Mouse (Mus musculus) midbrain, postnatal 0 days (tissue): ENCODE data around the gene Uhmk1. TPM values are rescaled to one million over a fixed set of nuclear protein-coding genes. Genes with fewer than 3 reads are reported as not detected.

Source experiments
- ATAC-seq: fragments of 200-750 bp; cut with Nextera tagmentation; 2 replicates; pipeline ENCODE4 v1.8.0; 2017; ENCODE audit warnings: moderate number of reproducible peaks, mild to moderate bottlenecking, moderate TSS enrichment, moderate library complexity; ENCODE audit not compliant: low FRiP score
- DNase-seq: peaks from one replicate; pipeline ENCODE4 v3.0.0-alpha.2; 2015; ENCODE audit warnings: low spot score
- H3K27ac ChIP-seq: fragments of 300-500 bp; sonication (generic); 2 replicates; pipeline ENCODE4 v1.5.1; 2014; ENCODE audit warnings: low read depth, mild to moderate bottlenecking, low read length, mixed read lengths
- H3K27me3 ChIP-seq: fragments of 300-500 bp; sonication (generic); 2 replicates; pipeline ENCODE4 v1.6.1; 2014; ENCODE audit warnings: low read length, control low read depth, mixed read lengths; ENCODE audit not compliant: insufficient read depth
- H3K36me3 ChIP-seq: fragments of 300-500 bp; sonication (generic); 2 replicates; pipeline ENCODE4 v1.6.1; 2014; ENCODE audit warnings: low read length, control low read depth, mixed read lengths; ENCODE audit not compliant: insufficient read depth
- H3K4me1 ChIP-seq: fragments of 300-500 bp; sonication (generic); 2 replicates; pipeline ENCODE4 v1.6.1; 2014; ENCODE audit warnings: mild to moderate bottlenecking, control low read depth, antibody characterized with exemption, low read length, mixed read lengths; ENCODE audit not compliant: insufficient read depth
- H3K4me2 ChIP-seq: fragments of 300-500 bp; sonication (generic); 2 replicates; pipeline ENCODE4 v1.6.1; 2014; ENCODE audit warnings: low read depth, mild to moderate bottlenecking, low read length, mixed read lengths; ENCODE audit not compliant: poor library complexity, severe bottlenecking
- H3K4me3 ChIP-seq: fragments of 300-500 bp; sonication (generic); 2 replicates; pipeline ENCODE4 v1.5.1; 2014; ENCODE audit warnings: low read depth, mild to moderate bottlenecking, low read length, moderate library complexity
- H3K9ac ChIP-seq: fragments of 300-500 bp; sonication (generic); replicated peaks from 2 replicates; pipeline ENCODE4 v1.6.1; 2014; ENCODE audit warnings: mild to moderate bottlenecking, low read length, moderate library complexity, mixed read lengths; ENCODE audit not compliant: poor library complexity, severe bottlenecking
- H3K9me3 ChIP-seq: fragments of 300-500 bp; sonication (generic); 2 replicates; pipeline ENCODE4 v1.6.1; 2016; ENCODE audit warnings: low read length, control low read depth
- CTCF ChIP-seq: IDR thresholded peaks from 2 replicates; pipeline ENCODE4 v1.5.1; 2016; ENCODE audit warnings: antibody characterized with exemption, mild to moderate bottlenecking
- WGBS: fragments of 180-500 bp; shearing (Covaris S2); extraction: QIAGEN DNeasy Blood & Tissue Kit; methylation state at CpG from one replicate; pipeline ENCODE4 v1.1.7; 2014; 5-methylcytosine and 5-hydroxymethylcytosine counted together
- polyA plus RNA-seq: library from polyadenylated mRNA; unstranded; fragments of >200 nt; fragmentation: Nextera tagmentation; extraction: Ambion mirVana; gene quantifications from 2 replicates; pipeline ENCODE4 v1.2.1, GENCODE M21; 2015
- total RNA-seq: library from RNA; depleted of rRNA; stranded (reverse); fragments of >200 nt; gene quantifications from 2 replicates; pipeline ENCODE4 v1.2.3, GENCODE M21; 2014

Uhmk1 gene
- total and polyA plus RNA-seq, 2 experiments from 2014 or later, result 8.2 to 46.4 TPM

GRCm38 (mm10) chr1:170200379-170200778 lies 14.8 kb downstream of the Uhmk1 start:
- no peak overlapping the region for H3K4me2 ChIP-seq
- peak; percentile 44 for DNase-seq

GRCm38 (mm10) chr1:170196211-170196610 lies 19.0 kb downstream of the Uhmk1 start:
- no peak for DNase-seq
- peaks cover 55% of the 10 kb centered on the region for H3K36me3 ChIP-seq
- H3K27me3 ChIP-seq, result no peaks in the 10 kb centered on the region
- no peak overlapping the region for H3K27ac ChIP-seq
- H3K9ac ChIP-seq, result no peak overlapping the region
- WGBS, result 96% methylated on average over 8 of the region's 8 CpGs
- no peaks in the 10 kb centered on the region for H3K4me1 ChIP-seq
- no peak overlapping the region for H3K4me3 ChIP-seq
- no peak for ATAC-seq
- H3K4me2 ChIP-seq, result no peak overlapping the region
- no peaks in the 10 kb centered on the region for H3K9me3 ChIP-seq
- TF ChIP-seq CTCF, result no peak

More at GRCm38 (mm10) chr1:170200379-170200778, 14.8 kb downstream of the Uhmk1 start:
- Histone ChIP-seq H3K27me3 (no peaks in the 10 kb centered on the region), H3K36me3 (peaks cover 47% of the 10 kb centered on the region), H3K4me1 (no peaks in the 10 kb centered on the region), H3K4me3 (no peak overlapping the region), H3K9ac (no peak overlapping the region), H3K27ac (no peak overlapping the region), H3K9me3 (no peaks in the 10 kb centered on the region)
- WGBS, result 78% methylated on average over 3 of the region's 3 CpGs
- peak; percentile 72 for TF ChIP-seq CTCF
- no peak for ATAC-seq

- H3K4me3 ChIP-seq, result no peak overlapping the region
- H3K4me1 ChIP-seq, result no peaks in the 10 kb centered on the region
- peaks cover 26% of the 10 kb centered on the region for H3K36me3 ChIP-seq
- H3K4me2 ChIP-seq, result no peak overlapping the region
- no peak overlapping the region for H3K9ac ChIP-seq
- H3K27me3 ChIP-seq, result no peaks in the 10 kb centered on the region
- no peaks in the 10 kb centered on the region for H3K9me3 ChIP-seq
- H3K27ac ChIP-seq, result no peak overlapping the region
- WGBS, result 81% methylated on average over 1 of the region's 1 CpGs
- TF ChIP-seq CTCF, result no peak
- no peak for DNase-seq
- no peak for ATAC-seq
Measured at GRCm38 (mm10) chr1:170191925-170192324, 23.3 kb downstream of the Uhmk1 start.

GRCm38 (mm10) chr1:170190225-170190624 lies 25.0 kb downstream of the Uhmk1 start:
- Histone ChIP-seq H3K36me3 (peaks cover 15% of the 10 kb centered on the region), H3K27ac (no peak overlapping the region), H3K4me1 (no peaks in the 10 kb centered on the region), H3K4me3 (no peak overlapping the region), H3K9me3 (no peaks in the 10 kb centered on the region), H3K4me2 (no peak overlapping the region), H3K9ac (no peak overlapping the region), H3K27me3 (no peaks in the 10 kb centered on the region)
- no peak for ATAC-seq
- TF ChIP-seq CTCF, result no peak
- DNase-seq, result no peak
- WGBS, result 74% methylated on average over 4 of the region's 4 CpGs

- WGBS, result 83% methylated on average over 11 of the region's 11 CpGs
- no peak overlapping the region for H3K4me3 ChIP-seq
- H3K4me2 ChIP-seq, result no peak overlapping the region
- no peak overlapping the region for H3K9ac ChIP-seq
- H3K27ac ChIP-seq, result no peak overlapping the region
- no peak for TF ChIP-seq CTCF
- H3K4me1 ChIP-seq, result no peaks in the 10 kb centered on the region
- no peaks in the 10 kb centered on the region for H3K9me3 ChIP-seq
- H3K27me3 ChIP-seq, result no peaks in the 10 kb centered on the region
- 0 out of 2 replicates have a peak, but pooled peaks cover 5% of the 10 kb centered on the region for H3K36me3 ChIP-seq
- DNase-seq, result no peak
- no peak for ATAC-seq
Measured at GRCm38 (mm10) chr1:170188601-170189000, 26.6 kb downstream of the Uhmk1 start.

- Histone ChIP-seq H3K36me3 (no peaks in the 10 kb centered on the region), H3K9ac (no peak overlapping the region), H3K4me3 (no peak overlapping the region), H3K4me1 (no peaks in the 10 kb centered on the region), H3K4me2 (no peak overlapping the region), H3K9me3 (no peaks in the 10 kb centered on the region), H3K27ac (no peak overlapping the region), H3K27me3 (no peaks in the 10 kb centered on the region)
- 79% methylated on average over 5 of the region's 5 CpGs for WGBS
- TF ChIP-seq CTCF, result no peak
- no peak for DNase-seq
- no peak for ATAC-seq
Measured at GRCm38 (mm10) chr1:170186531-170186930, 28.7 kb downstream of the Uhmk1 start.
